Mouse (Mus musculus): ENCODE data around the gene Fam129c.

Gene Fam129c

GRCm38 (mm10) chr8:71610822-71611651 is 13.6 kb downstream of the Fam129c start, which contains the start of gene Colgalt1:
Colgalt1 (plus strand) TSS chr8:71610998.
- DNase-seq: peak; percentile 98 to 99

GRCm38 (mm10) chr8:71612141-71612540 is 14.7 kb downstream of the Fam129c start:
- no peak for DNase-seq

GRCm38 (mm10) chr8:71613418-71613817 is 16.0 kb downstream of the Fam129c start:
- DNase-seq: peak in 1 of 2 experiments; percentile 19

GRCm38 (mm10) chr8:71619786-71620185 is 22.3 kb downstream of the Fam129c start:
- DNase-seq: no peak

GRCm38 (mm10) chr8:71625088-71625487 is 27.6 kb downstream of the Fam129c start:
- peak; percentile 53 to 55 for DNase-seq

GRCm38 (mm10) chr8:71626753-71627152 is 29.3 kb downstream of the Fam129c start:
- DNase-seq: no peak

GRCm38 (mm10) chr8:71627265-71628099 is 30.0 kb downstream of the Fam129c start:
- no peak for DNase-seq

GRCm38 (mm10) chr8:71628396-71629095 is 31.1 kb downstream of the Fam129c start:
- peak in 1 of 2 experiments; percentile 18 for DNase-seq

- DNase-seq: peak; percentile 95 to 97
Observed at GRCm38 (mm10) chr8:71629096-71629697, 31.7 kb downstream of the Fam129c start.

- DNase-seq: peak; percentile 44 to 49
Observed at GRCm38 (mm10) chr8:71629781-71630212, 32.3 kb downstream of the Fam129c start.

- DNase-seq: no peak
Observed at GRCm38 (mm10) chr8:71630761-71631160, 33.3 kb downstream of the Fam129c start.

- DNase-seq: no peak
Observed at GRCm38 (mm10) chr8:71631897-71632296, 34.4 kb downstream of the Fam129c start.

- DNase-seq: peak; percentile 89 to 90
Observed at GRCm38 (mm10) chr8:71633164-71633563, 35.7 kb downstream of the Fam129c start.

GRCm38 (mm10) chr8:71633981-71634667 is 36.7 kb downstream of the Fam129c start:
- peak; percentile 77 for DNase-seq

GRCm38 (mm10) chr8:71637149-71638095 is 40.0 kb downstream of the Fam129c start:
- no peak for DNase-seq

- no peak for DNase-seq
Observed at GRCm38 (mm10) chr8:71638321-71638720, 40.9 kb downstream of the Fam129c start.

GRCm38 (mm10) chr8:71639318-71639717 is 41.9 kb downstream of the Fam129c start:
- DNase-seq: no peak

GRCm38 (mm10) chr8:71645510-71645909 is 48.1 kb downstream of the Fam129c start:
- no peak for DNase-seq

GRCm38 (mm10) chr8:71654600-71654999 is 57.2 kb downstream of the Fam129c start:
- peak; percentile 60 to 67 for DNase-seq
